Mouse (Mus musculus) heart, embryonic 11.5 days (tissue): ENCODE results near the gene Crabp1. TPM values are rescaled to one million over a fixed set of nuclear protein-coding genes. Genes with fewer than 3 reads are reported as not detected.

Experiments
- ATAC-seq: fragments of 200-750 bp; cut with Nextera tagmentation; replicated peaks from 2 replicates; pipeline ENCODE4 v1.8.0; 2017; ENCODE audit warnings: moderate library complexity; ENCODE audit not compliant: insufficient number of reproducible peaks, low FRiP score, low TSS enrichment
- H3K27ac ChIP-seq: fragments of 300-500 bp; sonication (generic); 2 replicates; pipeline ENCODE4 v1.5.1; 2014; ENCODE audit warnings: mild to moderate bottlenecking, low read depth, low read length
- H3K27me3 ChIP-seq: fragments of 300-500 bp; sonication (generic); 2 replicates; pipeline ENCODE4 v1.6.1; 2014; ENCODE audit warnings: mild to moderate bottlenecking, low read length, mixed read lengths; ENCODE audit not compliant: control insufficient read depth, insufficient read depth
- H3K36me3 ChIP-seq: fragments of 300-500 bp; sonication (generic); 2 replicates; pipeline ENCODE4 v1.6.1; 2014; ENCODE audit warnings: mild to moderate bottlenecking, low read length, moderate library complexity, mixed read lengths; ENCODE audit not compliant: control insufficient read depth, insufficient read depth
- H3K4me1 ChIP-seq: fragments of 300-500 bp; sonication (generic); 2 replicates; pipeline ENCODE4 v1.6.1; 2014; ENCODE audit warnings: low read length; ENCODE audit not compliant: control insufficient read depth, insufficient read depth
- H3K4me2 ChIP-seq: fragments of 300-500 bp; sonication (generic); 2 replicates; pipeline ENCODE4 v1.6.1; 2014; ENCODE audit warnings: mild to moderate bottlenecking, moderate library complexity
- H3K4me3 ChIP-seq: fragments of 300-500 bp; sonication (generic); 2 replicates; pipeline ENCODE4 v1.5.1; 2014; ENCODE audit warnings: low read depth, low read length
- H3K9ac ChIP-seq: fragments of 300-500 bp; sonication (generic); 2 replicates; pipeline ENCODE4 v1.6.1; 2014; ENCODE audit warnings: mild to moderate bottlenecking, low read depth, low read length, moderate library complexity
- H3K9me3 ChIP-seq: fragments of 300-500 bp; sonication (generic); replicated peaks from 2 replicates; pipeline ENCODE4 v1.6.1; 2016; ENCODE audit warnings: low read length; ENCODE audit not compliant: control insufficient read depth
- WGBS: fragments of 180-500 bp; shearing (Covaris S2); extraction: QIAGEN DNeasy Blood & Tissue Kit; methylation state at CpG from one replicate; pipeline ENCODE4 v1.1.7; 2014; ENCODE audit not compliant: insufficient replicate concordance; 5-methylcytosine and 5-hydroxymethylcytosine counted together
- polyA plus RNA-seq: library from polyadenylated mRNA; unstranded; fragments of >200 nt; fragmentation: Nextera tagmentation; extraction: Ambion mirVana; gene quantifications from 2 replicates; pipeline ENCODE4 v1.2.1, GENCODE M21; 2014

The Crabp1 gene
- polyA plus RNA-seq, 1 experiment from 2014 or later = 50.3 TPM

- 64% methylated on average over 11 of the region's 11 CpGs for WGBS
- no peaks in the 10 kb centered on the region for H3K36me3 ChIP-seq
- no peak for ATAC-seq
- no peak overlapping the region for H3K4me2 ChIP-seq
- no peak overlapping the region for H3K4me3 ChIP-seq
- H3K4me1 ChIP-seq = no peaks in the 10 kb centered on the region
- no peaks in the 10 kb centered on the region for H3K9me3 ChIP-seq
- H3K27ac ChIP-seq = no peak overlapping the region
- no peak overlapping the region for H3K9ac ChIP-seq
- peaks cover 2% of the 10 kb centered on the region; the same call in 1 of the 2 replicates for H3K27me3 ChIP-seq
These were observed 11.6 kb upstream of the Crabp1 start for GRCm38 (mm10) chr9:54752944-54753295.

GRCm38 (mm10) chr9:54759592-54759991, 5.0 kb upstream of the Crabp1 start:
- H3K9me3 ChIP-seq = no peaks in the 10 kb centered on the region
- no peak overlapping the region for H3K9ac ChIP-seq
- ATAC-seq = no peak
- WGBS = 45% methylated on average over 6 of the region's 6 CpGs
- peaks cover 30% of the 10 kb centered on the region for H3K27me3 ChIP-seq
- no peak overlapping the region for H3K27ac ChIP-seq
- H3K4me1 ChIP-seq = peaks cover 11% of the 10 kb centered on the region
- no peak overlapping the region for H3K4me2 ChIP-seq
- H3K4me3 ChIP-seq = no peak overlapping the region
- H3K36me3 ChIP-seq = no peaks in the 10 kb centered on the region

- Histone ChIP-seq H3K27ac (no peak overlapping the region), H3K4me1 (peaks cover 25% of the 10 kb centered on the region), H3K9me3 (no peaks in the 10 kb centered on the region), H3K4me3 (no peak overlapping the region; the same call in 1 of the 2 replicates), H3K36me3 (no peaks in the 10 kb centered on the region), H3K4me2 (peak overlapping the region; percentile 83), H3K27me3 (peaks cover 62% of the 10 kb centered on the region), H3K9ac (no peak overlapping the region)
- 19% methylated on average over 12 of the region's 12 CpGs for WGBS
- ATAC-seq = no peak
These were observed 457 bp upstream of the Crabp1 start for GRCm38 (mm10) chr9:54764091-54764490.

- WGBS = under 1% methylated on average over 41 of the region's 41 CpGs
- Histone ChIP-seq H3K9ac (0 out of 2 replicates have a peak overlapping the region, but pooled peaks have one; percentile 8), H3K4me3 (peak overlapping the region; percentile 43), H3K27ac (no peak overlapping the region), H3K27me3 (peaks cover 75% of the 10 kb centered on the region), H3K9me3 (no peaks in the 10 kb centered on the region), H3K4me2 (peak overlapping the region; percentile 83), H3K36me3 (no peaks in the 10 kb centered on the region), H3K4me1 (peaks cover 16% of the 10 kb centered on the region)
- 0 out of 2 replicates have a peak, but pooled peaks have one; percentile 14 for ATAC-seq
These were observed 963 bp downstream of the Crabp1 start for GRCm38 (mm10) chr9:54765336-54766085.

GRCm38 (mm10) chr9:54770140-54770780, 5.7 kb downstream of the Crabp1 start:
- no peak for ATAC-seq
- Histone ChIP-seq H3K4me1 (peaks cover 15% of the 10 kb centered on the region), H3K9ac (no peak overlapping the region), H3K4me2 (no peak overlapping the region), H3K4me3 (no peak overlapping the region), H3K9me3 (no peaks in the 10 kb centered on the region), H3K36me3 (no peaks in the 10 kb centered on the region), H3K27ac (no peak overlapping the region), H3K27me3 (peaks cover 38% of the 10 kb centered on the region)
- 67% methylated on average over 11 of the region's 11 CpGs for WGBS

- H3K27me3 ChIP-seq = 0 out of 2 replicates have a peak, but pooled peaks cover 2% of the 10 kb centered on the region
- no peaks in the 10 kb centered on the region for H3K9me3 ChIP-seq
- 87% methylated on average over 13 of the region's 13 CpGs for WGBS
- H3K9ac ChIP-seq = no peak overlapping the region
- no peak overlapping the region for H3K4me3 ChIP-seq
- no peak for ATAC-seq
- no peak overlapping the region for H3K27ac ChIP-seq
- no peaks in the 10 kb centered on the region for H3K36me3 ChIP-seq
- H3K4me2 ChIP-seq = no peak overlapping the region
- peaks cover 8% of the 10 kb centered on the region for H3K4me1 ChIP-seq
These were observed 12.0 kb downstream of the Crabp1 start for GRCm38 (mm10) chr9:54776451-54776982.

- H3K9ac ChIP-seq = no peak overlapping the region
- no peak for ATAC-seq
- H3K36me3 ChIP-seq = no peaks in the 10 kb centered on the region
- no peak overlapping the region for H3K4me3 ChIP-seq
- 83% methylated on average over 8 of the region's 8 CpGs for WGBS
- H3K27ac ChIP-seq = no peak overlapping the region
- H3K4me1 ChIP-seq = peaks cover 5% of the 10 kb centered on the region
- no peak overlapping the region for H3K4me2 ChIP-seq
- H3K9me3 ChIP-seq = no peaks in the 10 kb centered on the region
- H3K27me3 ChIP-seq = 0 out of 2 replicates have a peak, but pooled peaks cover 2% of the 10 kb centered on the region
These were observed 14.7 kb downstream of the Crabp1 start for GRCm38 (mm10) chr9:54779280-54779679.

- WGBS = 68% methylated on average over 15 of the region's 15 CpGs
- H3K9me3 ChIP-seq = no peaks in the 10 kb centered on the region
- H3K27ac ChIP-seq = no peak overlapping the region
- ATAC-seq = no peak
- no peaks in the 10 kb centered on the region for H3K36me3 ChIP-seq
- H3K4me3 ChIP-seq = no peak overlapping the region
- H3K27me3 ChIP-seq = 0 out of 2 replicates have a peak, but pooled peaks cover 2% of the 10 kb centered on the region
- H3K9ac ChIP-seq = no peak overlapping the region
- no peak overlapping the region for H3K4me2 ChIP-seq
- H3K4me1 ChIP-seq = peaks cover 12% of the 10 kb centered on the region
These were observed 18.0 kb downstream of the Crabp1 start for GRCm38 (mm10) chr9:54782504-54782903.
